Mouse (Mus musculus) stomach, postnatal 0 days (tissue): ENCODE measurements around the gene Plekhd1.

Source experiments
- CTCF ChIP-seq: IDR thresholded peaks from 2 replicates; pipeline ENCODE4 v1.5.1; 2016; ENCODE audit warnings: antibody characterized with exemption, low read depth, mild to moderate bottlenecking, moderate library complexity
- EP300 ChIP-seq: optimal IDR thresholded peaks from 2 replicates; pipeline ENCODE3; 2016; ENCODE audit warnings: antibody characterized with exemption

DNA sequence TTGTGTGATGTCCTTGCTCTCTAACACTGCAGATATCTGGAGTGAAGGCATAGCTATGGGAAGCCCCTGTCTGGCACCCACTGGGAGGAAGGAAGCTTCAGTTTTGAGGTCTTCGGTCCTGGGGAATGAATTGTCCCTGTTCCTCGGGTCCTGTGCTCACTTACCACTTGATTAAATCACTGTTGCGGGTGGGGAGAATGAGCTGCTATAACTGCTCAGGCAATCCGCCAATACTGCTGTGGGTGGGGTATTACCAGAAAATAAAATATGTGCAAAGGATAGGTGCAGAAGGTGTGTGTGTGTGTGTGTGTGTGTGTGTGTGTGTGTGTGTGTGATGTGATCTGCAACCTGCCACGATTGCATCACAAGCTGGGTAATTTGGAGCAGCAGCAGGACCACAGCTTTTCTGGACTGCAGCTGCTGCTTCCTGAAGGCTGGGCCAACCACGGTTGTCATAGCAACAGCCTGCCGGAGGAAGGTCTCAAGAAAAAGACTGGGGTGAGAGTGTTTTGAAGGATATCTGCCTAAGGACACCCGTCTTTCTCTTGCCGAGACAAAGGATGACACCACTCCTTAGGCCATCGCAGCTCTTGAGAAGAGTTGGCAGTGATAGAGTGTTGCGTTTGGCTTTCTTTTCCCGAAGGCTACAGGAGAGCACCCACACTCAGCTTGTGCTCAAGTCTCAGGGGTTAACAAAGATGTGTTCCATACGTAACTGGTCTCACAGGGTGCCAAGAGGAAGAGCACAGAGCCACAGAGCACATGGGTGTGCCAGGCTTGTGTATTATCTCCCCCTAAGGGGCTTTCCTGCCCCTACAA lies 44.3 kb downstream of the Plekhd1 start:
- TF ChIP-seq CTCF, result no peak
- TF ChIP-seq EP300, result no peak
